Mouse (Mus musculus): ENCODE measurements around the gene Rapgef4. TPM values are rescaled to one million over a fixed set of nuclear protein-coding genes. Genes with fewer than 3 reads are reported as not detected.
A peak's percentile ranks its signal among the peaks of the same experiment; 100 is the strongest.

Gene Rapgef4
- total and polyA plus RNA-seq, 2 experiments = 66.1 to 223 TPM

DNA sequence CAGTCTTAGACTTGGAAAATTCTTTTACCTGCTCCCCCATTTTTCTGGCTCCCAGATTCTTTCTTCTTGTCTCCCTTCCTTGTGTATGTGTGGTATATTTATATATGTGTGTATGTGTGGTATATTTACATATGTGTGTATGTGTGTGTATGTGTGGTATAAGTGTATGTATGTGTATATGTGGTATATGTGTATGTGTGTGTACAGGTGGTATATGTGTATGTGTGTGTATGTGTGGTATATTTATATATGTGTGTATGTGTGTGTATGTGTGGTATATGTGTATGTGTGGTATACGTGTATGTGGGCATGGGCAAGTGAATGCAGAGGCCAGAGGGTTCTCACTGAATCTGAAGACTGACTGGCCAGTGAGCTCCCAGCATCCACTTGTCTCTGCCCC, 310.1 kb downstream of the Rapgef4 start:
- Histone ChIP-seq H3K79me2 (ENCODE audit: control insufficient read depth, insufficient read depth, low read length) (peaks cover 13% of the 10 kb centered on the region; the same call in 1 of the 2 replicates), H3K4me3 (ENCODE audit: insufficient read depth, low read depth, low read length) (no peak overlapping the region), H3K36me3 (ENCODE audit: control insufficient read depth, insufficient read depth, low read length) (no peaks in the 10 kb centered on the region), H3K27ac (replicated peaks; ENCODE audit: insufficient read depth, low read depth, low read length) (no peak overlapping the region), H3K27me3 (ENCODE audit: control insufficient read depth, insufficient read depth, low read length) (no peaks in the 10 kb centered on the region), H3K4me1 (ENCODE audit: control insufficient read depth, insufficient read depth, low read length) (peaks cover 8% of the 10 kb centered on the region; the same call in 1 of the 2 replicates), H3K9ac (ENCODE audit: low read depth, low read length) (no peak overlapping the region)
- TF ChIP-seq CTCF (IDR thresholded peaks at IDR 0.05; ENCODE audit: low read depth, low read length) (no peak), POLR2A (IDR thresholded peaks at IDR 0.05; ENCODE audit: extremely low read depth, insufficient read depth, low read length) (no peak)
- no peak for DNase-seq (ENCODE audit: extremely low read depth, low read depth, low spot score)
- WGBS = 83% methylated on average over 1 of the region's 1 CpGs

DNA sequence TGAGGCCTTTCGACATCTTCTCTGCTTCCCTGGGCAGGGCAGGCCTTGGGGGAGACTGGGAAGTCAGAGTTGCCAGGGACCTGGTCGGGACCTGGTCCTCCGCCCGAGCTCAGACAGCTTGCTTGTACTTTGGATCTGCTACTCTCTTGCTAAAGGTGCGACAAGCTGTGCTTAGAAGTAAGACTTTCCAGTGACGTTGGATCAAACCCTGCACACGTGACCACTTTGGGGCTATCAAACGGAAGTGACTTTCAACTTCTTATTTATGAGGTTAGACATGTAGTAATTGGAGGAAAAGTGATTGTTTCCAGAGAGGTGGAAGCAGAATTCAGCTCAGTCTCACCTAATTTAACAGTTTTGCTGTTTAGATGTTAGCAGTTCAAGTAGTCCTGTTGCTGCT, 311.5 kb downstream of the Rapgef4 start:
- no peaks in the 10 kb centered on the region for H3K36me3 ChIP-seq (ENCODE audit: control insufficient read depth, insufficient read depth, low read length)
- no peak overlapping the region for H3K9ac ChIP-seq (ENCODE audit: low read depth, low read length)
- H3K27me3 ChIP-seq (ENCODE audit: control insufficient read depth, insufficient read depth, low read length) = no peaks in the 10 kb centered on the region
- H3K79me2 ChIP-seq (ENCODE audit: control insufficient read depth, insufficient read depth, low read length) = peaks cover 10% of the 10 kb centered on the region; the same call in 1 of the 2 replicates
- DNase-seq (ENCODE audit: extremely low read depth, low read depth, low spot score) = peak; percentile 40
- H3K4me1 ChIP-seq (ENCODE audit: control insufficient read depth, insufficient read depth, low read length) = peaks cover under 1% of the 10 kb centered on the region; the same call in 1 of the 2 replicates
- no peak for TF ChIP-seq CTCF (IDR thresholded peaks at IDR 0.05; ENCODE audit: low read depth, low read length)
- no peak for TF ChIP-seq POLR2A (IDR thresholded peaks at IDR 0.05; ENCODE audit: extremely low read depth, insufficient read depth, low read length)
- H3K27ac ChIP-seq (replicated peaks; ENCODE audit: insufficient read depth, low read depth, low read length) = no peak overlapping the region
- WGBS = 87% methylated on average over 8 of the region's 8 CpGs
- no peak overlapping the region for H3K4me3 ChIP-seq (ENCODE audit: insufficient read depth, low read depth, low read length)

DNA sequence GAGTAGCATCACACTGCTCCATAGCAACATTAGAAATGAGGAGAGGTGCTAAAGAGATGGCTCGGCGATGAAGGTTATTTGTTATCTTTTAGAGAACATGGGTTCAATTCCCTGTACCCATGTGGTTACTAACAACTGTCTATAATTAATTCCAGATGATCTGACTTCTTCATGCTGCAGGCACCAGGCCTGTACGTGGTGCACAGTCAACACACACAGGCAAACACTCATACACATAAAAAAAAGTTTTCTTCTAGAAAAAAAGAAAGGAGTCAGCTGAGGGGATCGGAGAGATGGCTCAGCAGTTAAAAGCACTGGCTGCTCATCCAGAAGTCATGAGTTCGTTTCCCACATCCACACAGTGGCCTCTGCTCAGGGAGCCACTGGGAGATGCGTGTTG, 314.0 kb downstream of the Rapgef4 start:
- Histone ChIP-seq H3K36me3 (ENCODE audit: control insufficient read depth, insufficient read depth, low read length) (no peaks in the 10 kb centered on the region), H3K27ac (replicated peaks; ENCODE audit: insufficient read depth, low read depth, low read length) (no peak overlapping the region), H3K4me1 (ENCODE audit: control insufficient read depth, insufficient read depth, low read length) (no peaks in the 10 kb centered on the region; the same call in 1 of the 2 replicates), H3K9ac (ENCODE audit: low read depth, low read length) (no peak overlapping the region), H3K4me3 (ENCODE audit: insufficient read depth, low read depth, low read length) (no peak overlapping the region), H3K27me3 (ENCODE audit: control insufficient read depth, insufficient read depth, low read length) (no peaks in the 10 kb centered on the region), H3K79me2 (ENCODE audit: control insufficient read depth, insufficient read depth, low read length) (peaks cover under 1% of the 10 kb centered on the region; the same call in 1 of the 2 replicates)
- no peak for DNase-seq (ENCODE audit: extremely low read depth, low read depth, low spot score)
- WGBS = 94% methylated on average over 6 of the region's 6 CpGs
- TF ChIP-seq CTCF (IDR thresholded peaks at IDR 0.05; ENCODE audit: low read depth, low read length) (no peak), POLR2A (IDR thresholded peaks at IDR 0.05; ENCODE audit: extremely low read depth, insufficient read depth, low read length) (no peak)

DNA sequence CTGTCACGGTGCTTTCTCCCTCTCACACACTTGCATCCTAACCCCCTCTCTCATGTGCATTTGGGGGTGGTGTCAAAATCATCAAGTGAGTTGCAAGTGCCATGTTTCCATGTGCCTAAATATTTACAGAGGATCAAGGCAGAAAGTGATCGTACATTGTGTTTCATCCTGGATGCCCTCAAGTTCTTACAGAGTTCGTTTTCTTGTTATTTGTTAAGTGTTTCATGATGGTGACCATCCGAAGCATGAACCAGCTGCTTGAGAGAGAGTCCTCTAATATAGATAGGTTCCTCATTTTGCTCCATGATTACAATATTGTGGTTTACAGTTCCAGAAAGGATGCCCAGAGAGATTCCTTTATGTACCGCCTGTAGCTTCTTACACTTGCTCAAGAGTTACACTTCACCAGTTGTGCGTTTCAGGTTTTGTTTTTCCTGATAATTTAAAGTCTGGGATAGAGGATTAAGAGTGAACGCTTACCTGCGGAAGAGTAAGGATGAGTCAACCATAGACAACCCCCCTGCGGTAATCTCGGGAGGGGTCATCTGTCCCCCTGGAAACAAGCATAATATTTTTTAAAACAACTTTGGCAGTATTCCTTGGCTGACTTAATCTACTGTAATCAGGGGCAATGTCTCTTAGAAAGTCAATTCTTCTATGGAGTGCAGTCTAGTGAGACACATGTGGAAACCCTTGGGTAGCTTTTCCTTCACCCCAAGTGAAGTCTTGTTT, 316.1 kb downstream of the Rapgef4 start:
- H3K4me3 ChIP-seq (ENCODE audit: insufficient read depth, low read depth, low read length) = no peak overlapping the region
- no peaks in the 10 kb centered on the region for H3K27me3 ChIP-seq (ENCODE audit: control insufficient read depth, insufficient read depth, low read length)
- no peak overlapping the region for H3K9ac ChIP-seq (ENCODE audit: low read depth, low read length)
- no peaks in the 10 kb centered on the region; the same call in 1 of the 2 replicates for H3K79me2 ChIP-seq (ENCODE audit: control insufficient read depth, insufficient read depth, low read length)
- no peaks in the 10 kb centered on the region; the same call in 1 of the 2 replicates for H3K4me1 ChIP-seq (ENCODE audit: control insufficient read depth, insufficient read depth, low read length)
- no peak overlapping the region for H3K27ac ChIP-seq (replicated peaks; ENCODE audit: insufficient read depth, low read depth, low read length)
- no peak for TF ChIP-seq POLR2A (IDR thresholded peaks at IDR 0.05; ENCODE audit: extremely low read depth, insufficient read depth, low read length)
- no peak for TF ChIP-seq CTCF (IDR thresholded peaks at IDR 0.05; ENCODE audit: low read depth, low read length)
- 86% methylated on average over 10 of the region's 10 CpGs for WGBS
- no peak for DNase-seq (ENCODE audit: extremely low read depth, low read depth, low spot score)
- H3K36me3 ChIP-seq (ENCODE audit: control insufficient read depth, insufficient read depth, low read length) = no peaks in the 10 kb centered on the region

DNA sequence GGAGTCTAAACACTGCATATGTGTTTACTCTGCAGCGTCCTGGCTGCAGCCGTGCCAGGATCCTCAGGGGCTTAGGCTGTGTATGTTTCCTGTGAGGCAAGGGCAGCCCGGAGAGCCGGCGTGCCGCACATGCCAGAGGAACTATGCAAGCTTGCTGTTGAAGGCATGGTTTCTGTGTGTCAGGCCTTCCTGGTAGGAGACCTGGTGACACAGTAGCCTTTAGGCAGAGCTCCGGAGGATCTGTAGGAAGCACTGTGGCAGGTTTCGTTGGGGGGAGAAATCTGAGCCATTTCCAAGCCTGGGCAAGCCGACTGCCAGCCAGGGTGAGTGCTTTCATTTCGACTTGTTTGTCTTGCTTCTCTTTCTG, 316.7 kb downstream of the Rapgef4 start:
- TF ChIP-seq POLR2A (IDR thresholded peaks at IDR 0.05; ENCODE audit: extremely low read depth, insufficient read depth, low read length) (no peak), CTCF (IDR thresholded peaks at IDR 0.05; ENCODE audit: low read depth, low read length) (no peak)
- Histone ChIP-seq H3K9ac (ENCODE audit: low read depth, low read length) (no peak overlapping the region), H3K79me2 (ENCODE audit: control insufficient read depth, insufficient read depth, low read length) (no peaks in the 10 kb centered on the region; the same call in 1 of the 2 replicates), H3K36me3 (ENCODE audit: control insufficient read depth, insufficient read depth, low read length) (no peaks in the 10 kb centered on the region), H3K4me1 (ENCODE audit: control insufficient read depth, insufficient read depth, low read length) (no peaks in the 10 kb centered on the region; the same call in 1 of the 2 replicates), H3K27ac (replicated peaks; ENCODE audit: insufficient read depth, low read depth, low read length) (no peak overlapping the region; the same call in 1 of the 2 replicates), H3K4me3 (ENCODE audit: insufficient read depth, low read depth, low read length) (peak overlapping the region; percentile 3; the same call in 1 of the 2 replicates), H3K27me3 (ENCODE audit: control insufficient read depth, insufficient read depth, low read length) (no peaks in the 10 kb centered on the region)
- DNase-seq (ENCODE audit: extremely low read depth, low read depth, low spot score) = no peak
- WGBS = 56% methylated on average over 10 of the region's 10 CpGs

DNA sequence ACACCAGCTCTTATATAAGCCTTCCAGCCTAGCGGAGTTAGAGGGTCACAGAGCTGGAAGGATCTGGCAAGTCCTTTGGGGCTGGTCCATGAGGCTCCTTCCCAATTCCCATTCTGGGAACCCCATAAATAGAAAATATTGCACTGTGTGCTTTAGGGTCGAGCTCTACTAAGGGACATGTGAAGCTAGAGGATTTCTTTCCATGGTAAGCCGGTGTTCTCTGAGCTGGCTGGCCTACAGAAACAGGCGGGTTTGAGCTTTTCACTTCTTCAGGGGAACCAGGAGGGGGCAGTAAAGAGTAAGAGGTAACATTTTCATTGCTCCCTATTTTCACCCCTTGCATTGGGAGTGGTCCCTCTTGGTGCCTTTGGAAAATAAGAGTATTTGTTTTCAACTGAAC, 317.4 kb downstream of the Rapgef4 start:
- Histone ChIP-seq H3K9ac (ENCODE audit: low read depth, low read length) (no peak overlapping the region), H3K27me3 (ENCODE audit: control insufficient read depth, insufficient read depth, low read length) (no peaks in the 10 kb centered on the region), H3K79me2 (ENCODE audit: control insufficient read depth, insufficient read depth, low read length) (no peaks in the 10 kb centered on the region; the same call in 1 of the 2 replicates), H3K4me1 (ENCODE audit: control insufficient read depth, insufficient read depth, low read length) (no peaks in the 10 kb centered on the region; the same call in 1 of the 2 replicates), H3K4me3 (ENCODE audit: insufficient read depth, low read depth, low read length) (no peak overlapping the region), H3K36me3 (ENCODE audit: control insufficient read depth, insufficient read depth, low read length) (no peaks in the 10 kb centered on the region), H3K27ac (replicated peaks; ENCODE audit: insufficient read depth, low read depth, low read length) (no peak overlapping the region)
- 40% methylated on average over 4 of the region's 4 CpGs for WGBS
- peak; percentile 37 for DNase-seq (ENCODE audit: extremely low read depth, low read depth, low spot score)
- TF ChIP-seq CTCF (IDR thresholded peaks at IDR 0.05; ENCODE audit: low read depth, low read length) = peak; percentile 48
- TF ChIP-seq POLR2A (IDR thresholded peaks at IDR 0.05; ENCODE audit: extremely low read depth, insufficient read depth, low read length) = no peak

All from liver, adult 2 months (tissue).